Mouse (Mus musculus): ENCODE results near the gene Ptpru. TPM values are rescaled to one million over a fixed set of nuclear protein-coding genes. Genes with fewer than 3 reads are reported as not detected.

The Ptpru gene
- total and polyA plus RNA-seq, 3 experiments: 0.38 TPM; not detected in 2

DNA sequence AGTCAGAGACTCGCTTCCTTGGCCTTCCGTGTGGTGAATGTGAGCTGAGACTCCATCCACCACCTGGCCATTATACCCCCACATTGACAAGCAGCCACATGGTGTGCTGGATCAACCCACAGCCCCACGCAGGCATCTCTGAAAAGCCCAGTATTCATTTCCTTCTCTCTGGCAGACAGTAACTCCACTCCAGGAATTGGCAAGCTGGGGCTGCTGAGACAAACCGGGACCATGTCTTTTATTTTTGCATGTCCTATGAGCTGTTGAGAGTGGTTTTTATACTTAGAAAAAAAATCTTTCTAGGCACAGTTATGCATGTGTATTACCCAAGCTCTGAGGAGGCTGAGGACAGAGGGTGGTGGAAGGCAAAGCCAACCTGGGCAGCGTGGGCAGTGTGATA, 118.9 kb downstream of the Ptpru start:
- H3K27ac ChIP-seq (ENCODE audit: insufficient read depth, low read depth): no peak overlapping the region
- no peaks in the 10 kb centered on the region for H3K9me3 ChIP-seq (replicated peaks; ENCODE audit: low read length)
- H3K4me3 ChIP-seq (replicated peaks in 1 of 3; ENCODE audit: low read depth in 2 of 3, low read length in 2 of 3, poor library complexity in 1 of 3): no peak overlapping the region
- no peaks in the 10 kb centered on the region for H3K4me1 ChIP-seq (ENCODE audit: control insufficient read depth in 1 of 2, insufficient read depth in 2 of 2)
- H3K9ac ChIP-seq (ENCODE audit: insufficient read depth, low read depth): no peak overlapping the region
- H3K36me3 ChIP-seq (replicated peaks in 1 of 2; ENCODE audit: control insufficient read depth in 1 of 2, insufficient read depth in 1 of 2, low read length in 1 of 2): no peaks in the 10 kb centered on the region
- dilution Hi-C loops (cut with MboI; ENCODE audit: extremely low pct_ligation_motif_present, extremely low pct_unique_long_range_greater_than_20kb, low sequenced_read_pairs) (no loop called here), in situ Hi-C loops (cut with MboI; ENCODE audit: low pct_ligation_motif_present, low pct_unique_long_range_greater_than_20kb, low sequenced_read_pairs) (no loop called here)
- no peaks in the 10 kb centered on the region for H3K79me2 ChIP-seq (replicated peaks; ENCODE audit: control insufficient read depth, extremely low read depth, insufficient read depth, poor library complexity, severe bottlenecking)
- no peak overlapping the region for H3K4me2 ChIP-seq (ENCODE audit: insufficient read depth, low read depth, poor library complexity, severe bottlenecking)
- no peak for DNase-seq (ENCODE audit: extremely low read depth)
- peaks cover 92% of the 10 kb centered on the region for H3K27me3 ChIP-seq (replicated peaks)
- TF ChIP-seq ZC3H11A (IDR thresholded peaks at IDR 0.05; ENCODE audit: low read depth, low read length) (no peak), USF2 (conservative IDR thresholded peaks at IDR 0.05; ENCODE audit: low read depth, low read length) (no peak), MXI1 (IDR thresholded peaks at IDR 0.05; ENCODE audit: low read depth, low read length) (no peak), NELFE (IDR thresholded peaks at IDR 0.05; ENCODE audit: low read depth, low read length) (no peak), HCFC1 (IDR thresholded peaks at IDR 0.05; ENCODE audit: low read depth, low read length) (no peak), TBP (conservative IDR thresholded peaks at IDR 0.05; ENCODE audit: low read depth, low read length) (no peak), MYC (IDR thresholded peaks at IDR 0.05; ENCODE audit: low read depth, low read length) (no peak), KAT2A (IDR thresholded peaks at IDR 0.05; ENCODE audit: insufficient replicate concordance, low read length) (no peak), MEF2A (IDR thresholded peaks at IDR 0.05; ENCODE audit: borderline replicate concordance, low read depth, low read length) (no peak), UBTF (IDR thresholded peaks at IDR 0.05; ENCODE audit: low read depth, low read length) (no peak), MAX (IDR thresholded peaks at IDR 0.05; ENCODE audit: low read length) (no peak)

Other genes with a start within 250 kb of the Ptpru start
- gene Mecr, start 5.2 kb upstream of the Ptpru start, total RNA-seq (2012; rRNA removed): 42.8 and 43.0 TPM in 2 replicates
- 54.6 and 56.4 TPM in 2 replicates for gene Mecr, start 5.2 kb upstream of the Ptpru start, total RNA-seq (2014; rRNA removed)
- 77.1 and 77.3 TPM in 2 replicates for gene Mecr, start 5.2 kb upstream of the Ptpru start, polyA plus RNA-seq (2012; ENCODE audit: insufficient read length, low read depth)
- gene Srsf4, start 35.3 kb upstream of the Ptpru start, total RNA-seq (2012; rRNA removed): 47.2 and 54.4 TPM in 2 replicates
- 13.7 and 14.5 TPM in 2 replicates for gene Srsf4, start 35.3 kb upstream of the Ptpru start, total RNA-seq (2014; rRNA removed)
- gene Srsf4, start 35.3 kb upstream of the Ptpru start, polyA plus RNA-seq (2012; ENCODE audit: insufficient read length, low read depth): 101 and 105 TPM in 2 replicates
- gene Tmem200b, start 83.5 kb upstream of the Ptpru start, total RNA-seq (2012; rRNA removed): not detected in 2 replicates
- not detected in 2 replicates for gene Tmem200b, start 83.5 kb upstream of the Ptpru start, total RNA-seq (2014; rRNA removed)
- gene Tmem200b, start 83.5 kb upstream of the Ptpru start, polyA plus RNA-seq (2012; ENCODE audit: insufficient read length, low read depth): not detected in 2 replicates
- 0.08 TPM in 2 replicates for gene Gm10300, start 236.4 kb upstream of the Ptpru start, total RNA-seq (2012; rRNA removed)
- not detected in 2 replicates for gene Gm10300, start 236.4 kb upstream of the Ptpru start, total RNA-seq (2014; rRNA removed)
- not detected in 2 replicates for gene Gm10300, start 236.4 kb upstream of the Ptpru start, polyA plus RNA-seq (2012; ENCODE audit: insufficient read length, low read depth)
- gene Epb41, start 237.0 kb upstream of the Ptpru start, total RNA-seq (2012; rRNA removed): 8.4 and 10.0 TPM in 2 replicates
- gene Epb41, start 237.0 kb upstream of the Ptpru start, total RNA-seq (2014; rRNA removed): 6.0 and 7.1 TPM in 2 replicates
- gene Epb41, start 237.0 kb upstream of the Ptpru start, polyA plus RNA-seq (2012; ENCODE audit: insufficient read length, low read depth): 16.5 and 21.6 TPM in 2 replicates